Mouse (Mus musculus) CH12.LX (cell line): ENCODE measurements around the gene Dnah12.

ENCODE experiments used
- CHD1 ChIP-seq: IDR thresholded peaks from 2 replicates; pipeline ENCODE4 v1.6.1; 2012; ENCODE audit warnings: low read depth, low read length, improper control_type of control experiment, inconsistent platforms
- CHD2 ChIP-seq: IDR thresholded peaks from 2 replicates; pipeline ENCODE4 v1.6.1; 2011; ENCODE audit warnings: low read length, improper control_type of control experiment
- CTCF ChIP-seq, 2 experiments: IDR thresholded peaks in 1 of 2; conservative IDR thresholded peaks in 1 of 2; 2 replicates each; pipeline ENCODE4 v1.5.1; 2011 to 2012; ENCODE audit warnings: low read depth in 2 of 2, low read length in 2 of 2, improper control_type of control experiment in 1 of 2, inconsistent platforms in 1 of 2, mild to moderate bottlenecking in 1 of 2, moderate library complexity in 1 of 2
- ELF1 ChIP-seq: IDR thresholded peaks from 2 replicates; pipeline ENCODE4 v1.6.1; 2014; ENCODE audit warnings: low read depth, mild to moderate bottlenecking, inconsistent platforms, low read length, improper control_type of control experiment
- EP300 ChIP-seq: IDR thresholded peaks from 2 replicates; pipeline ENCODE4 v1.6.1; 2011; ENCODE audit warnings: low read length, improper control_type of control experiment
- MXI1 ChIP-seq: IDR thresholded peaks from 2 replicates; pipeline ENCODE4 v1.6.1; 2011; ENCODE audit warnings: mild to moderate bottlenecking, low read depth, low read length, improper control_type of control experiment
- POLR2A ChIP-seq: IDR thresholded peaks from 2 replicates; pipeline ENCODE4 v1.6.1; 2011; ENCODE audit warnings: low read depth, mild to moderate bottlenecking, improper control_type of control experiment, low read length
- UBTF ChIP-seq: IDR thresholded peaks from 2 replicates; pipeline ENCODE4 v1.6.1; 2012; ENCODE audit warnings: low read depth, mild to moderate bottlenecking, inconsistent platforms, low read length, improper control_type of control experiment, moderate library complexity
- USF1 ChIP-seq: IDR thresholded peaks from 2 replicates; pipeline ENCODE4 v1.6.1; 2014; ENCODE audit warnings: low read depth, mild to moderate bottlenecking, inconsistent platforms, low read length, improper control_type of control experiment
- ZNF384 ChIP-seq: IDR thresholded peaks from 2 replicates; pipeline ENCODE4 v1.6.1; 2012; ENCODE audit warnings: low read depth, low read length, improper control_type of control experiment, inconsistent platforms

DNA sequence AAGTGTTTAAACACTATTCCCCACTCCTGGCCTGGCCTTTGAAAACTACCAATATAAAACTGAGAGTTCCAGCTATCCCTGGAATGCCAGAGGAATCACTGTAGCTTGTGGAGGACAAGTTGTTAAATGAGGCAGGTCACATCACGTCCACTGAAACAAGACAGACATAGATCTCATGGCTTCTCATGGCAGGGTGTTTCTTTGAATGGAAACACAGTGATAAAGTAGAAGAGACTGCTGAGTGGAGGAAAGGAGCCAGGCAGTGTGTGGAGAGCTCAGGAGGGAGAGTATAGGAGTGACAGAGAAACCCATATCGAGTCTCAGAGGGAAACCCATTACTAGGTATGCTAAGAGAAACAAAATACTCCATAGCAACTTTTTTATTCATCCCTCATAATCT is 2.3 kb upstream of the Dnah12 start:
- no peak for TF ChIP-seq EP300
- no peak for TF ChIP-seq CHD2
- no peak for TF ChIP-seq POLR2A
- TF ChIP-seq CTCF (conservative IDR thresholded peaks at IDR 0.05 in 1 of 2, IDR thresholded peaks at IDR 0.05 in 1 of 2; ENCODE audit: low read depth in 2 of 2, low read length in 2 of 2), result no peak
- TF ChIP-seq CHD1, result no peak
- TF ChIP-seq UBTF, result no peak
- TF ChIP-seq MXI1, result no peak
- no peak for TF ChIP-seq ELF1
- no peak for TF ChIP-seq USF1
- TF ChIP-seq ZNF384, result no peak
